Mouse (Mus musculus) neural tube, embryonic 11.5 days (tissue): ENCODE results near the gene Shox2. TPM values are rescaled to one million over a fixed set of nuclear protein-coding genes. Genes with fewer than 3 reads are reported as not detected.

ENCODE experiments used
- ATAC-seq: fragments of 200-750 bp; cut with Nextera tagmentation; 2 replicates; pipeline ENCODE4 v1.8.0; 2017; ENCODE audit warnings: moderate number of reproducible peaks, mild to moderate bottlenecking, moderate TSS enrichment, moderate library complexity; ENCODE audit not compliant: insufficient read depth, low FRiP score, low TSS enrichment
- DNase-seq: peaks from one replicate; pipeline ENCODE4 v3.0.0-alpha.2; 2015; ENCODE audit warnings: low spot score
- H3K27ac ChIP-seq: fragments of 300-500 bp; sonication (generic); 2 replicates; pipeline ENCODE4 v1.5.1; 2014; ENCODE audit warnings: low read depth, mild to moderate bottlenecking, low read length
- H3K27me3 ChIP-seq: fragments of 300-500 bp; sonication (generic); 2 replicates; pipeline ENCODE4 v1.6.1; 2014; ENCODE audit warnings: mild to moderate bottlenecking, low read length, mixed read lengths; ENCODE audit not compliant: control insufficient read depth, insufficient read depth
- H3K36me3 ChIP-seq: fragments of 300-500 bp; sonication (generic); 2 replicates; pipeline ENCODE4 v1.6.1; 2014; ENCODE audit warnings: mild to moderate bottlenecking, low read length, moderate library complexity, mixed read lengths; ENCODE audit not compliant: control insufficient read depth, insufficient read depth
- H3K4me1 ChIP-seq: fragments of 300-500 bp; sonication (generic); 2 replicates; pipeline ENCODE4 v1.6.1; 2014; ENCODE audit warnings: low read length, mixed read lengths; ENCODE audit not compliant: control insufficient read depth, insufficient read depth
- H3K4me2 ChIP-seq: fragments of 300-500 bp; sonication (generic); 2 replicates; pipeline ENCODE4 v1.6.1; 2014; ENCODE audit warnings: low read depth, mild to moderate bottlenecking, moderate library complexity
- H3K4me3 ChIP-seq: fragments of 300-500 bp; sonication (generic); 2 replicates; pipeline ENCODE4 v1.5.1; 2014; ENCODE audit warnings: low read depth, low read length
- H3K9ac ChIP-seq: fragments of 300-500 bp; sonication (generic); 2 replicates; pipeline ENCODE4 v1.6.1; 2014; ENCODE audit warnings: mild to moderate bottlenecking, low read length
- H3K9me3 ChIP-seq: fragments of 300-500 bp; sonication (generic); 2 replicates; pipeline ENCODE4 v1.6.1; 2016; ENCODE audit warnings: low read length; ENCODE audit not compliant: control insufficient read depth
- WGBS: fragments of 180-500 bp; shearing (Covaris S2); extraction: QIAGEN DNeasy Blood & Tissue Kit; methylation state at CpG from one replicate; pipeline ENCODE4 v1.1.7; 2014; 5-methylcytosine and 5-hydroxymethylcytosine counted together
- polyA plus RNA-seq: library from polyadenylated mRNA; unstranded; fragments of >200 nt; fragmentation: Nextera tagmentation; extraction: Ambion mirVana; gene quantifications from 2 replicates; pipeline ENCODE4 v1.2.1, GENCODE M21; 2014

Gene Shox2
- polyA plus RNA-seq, 1 experiment from 2014 or later, result 20.9 TPM

DNA sequence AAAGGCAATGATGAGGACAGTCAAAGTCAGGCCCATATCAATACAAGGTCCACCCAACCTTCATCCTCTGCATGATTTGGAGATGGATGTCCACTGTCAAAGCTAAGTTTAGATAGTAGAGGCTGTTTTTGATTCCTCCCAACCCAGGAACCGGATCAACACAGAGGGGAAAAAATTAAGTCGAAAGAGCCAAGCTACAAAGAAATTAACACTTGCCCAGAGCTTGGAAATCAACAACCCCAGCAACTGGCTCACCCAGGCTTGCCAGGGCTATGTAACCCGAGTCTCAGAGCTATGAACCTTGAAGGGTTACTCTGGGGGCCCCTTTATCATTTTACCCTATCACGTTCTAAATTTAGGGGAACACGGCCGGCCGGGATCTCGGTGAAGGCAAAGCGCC is 2.1 kb downstream of the Shox2 start:
- Histone ChIP-seq H3K27me3 (peaks cover 86% of the 10 kb centered on the region), H3K9ac (no peak overlapping the region), H3K27ac (no peak overlapping the region), H3K4me3 (peak overlapping the region; percentile 6), H3K4me2 (no peak overlapping the region), H3K9me3 (no peaks in the 10 kb centered on the region), H3K36me3 (no peaks in the 10 kb centered on the region), H3K4me1 (peaks cover 3% of the 10 kb centered on the region; the same call in 1 of the 2 replicates)
- DNase-seq (no peak), ATAC-seq (no peak)
- WGBS, result 3% methylated on average over 9 of the region's 9 CpGs

DNA sequence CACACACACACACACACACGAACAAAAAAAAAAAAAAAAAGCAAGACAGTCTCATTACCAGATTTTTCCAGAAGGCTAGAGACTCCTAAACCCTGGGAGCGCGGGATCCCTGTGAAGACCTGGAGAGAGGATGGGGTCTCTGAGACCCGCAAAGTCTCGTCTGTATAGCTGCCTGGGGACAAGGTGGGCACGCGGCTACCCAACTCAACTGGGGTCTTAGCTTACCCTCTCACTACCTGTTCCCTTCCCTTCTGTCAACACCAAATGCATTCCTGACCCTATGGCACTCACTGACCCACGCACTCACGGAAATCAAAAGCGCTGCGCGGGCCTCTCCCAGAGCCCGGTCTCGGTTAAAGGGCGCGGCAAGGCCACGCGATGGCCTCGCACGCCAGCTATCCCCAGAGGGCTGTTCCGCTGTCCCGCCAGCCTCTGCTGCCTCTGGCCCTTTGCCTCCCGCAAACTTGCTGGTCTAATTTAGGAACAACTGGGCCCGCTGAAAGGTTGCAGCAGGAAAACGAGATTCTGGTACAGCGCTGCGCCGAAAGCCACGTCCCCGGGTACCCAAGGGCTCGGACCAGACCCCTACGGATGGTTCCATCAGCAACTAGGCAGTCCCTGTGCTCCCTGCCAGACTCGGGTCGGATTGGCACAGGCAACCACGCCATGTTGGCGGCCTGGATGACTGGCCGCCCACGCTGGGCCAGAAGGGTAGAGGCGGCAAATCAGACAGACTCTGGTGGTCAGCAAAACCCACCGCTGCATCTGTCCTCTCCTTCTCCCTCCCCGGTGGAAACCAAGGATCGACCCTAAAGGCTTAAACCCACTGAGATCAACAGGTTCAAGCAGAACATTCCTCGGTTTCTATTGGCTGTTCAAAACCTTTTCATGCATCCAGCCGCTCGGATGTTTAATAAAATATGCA is 2.9 kb downstream of the Shox2 start:
- Histone ChIP-seq H3K4me2 (peak overlapping the region; percentile 30), H3K27ac (no peak overlapping the region), H3K27me3 (peaks cover 86% of the 10 kb centered on the region), H3K36me3 (no peaks in the 10 kb centered on the region), H3K4me1 (peaks cover 3% of the 10 kb centered on the region; the same call in 1 of the 2 replicates), H3K4me3 (peak overlapping the region; percentile 19; the same call in 1 of the 2 replicates), H3K9ac (peak overlapping the region; percentile 37; the same call in 1 of the 2 replicates), H3K9me3 (no peaks in the 10 kb centered on the region)
- DNase-seq (peak; percentile 53), ATAC-seq (no peak)
- WGBS, result under 1% methylated on average over 45 of the region's 45 CpGs

DNA sequence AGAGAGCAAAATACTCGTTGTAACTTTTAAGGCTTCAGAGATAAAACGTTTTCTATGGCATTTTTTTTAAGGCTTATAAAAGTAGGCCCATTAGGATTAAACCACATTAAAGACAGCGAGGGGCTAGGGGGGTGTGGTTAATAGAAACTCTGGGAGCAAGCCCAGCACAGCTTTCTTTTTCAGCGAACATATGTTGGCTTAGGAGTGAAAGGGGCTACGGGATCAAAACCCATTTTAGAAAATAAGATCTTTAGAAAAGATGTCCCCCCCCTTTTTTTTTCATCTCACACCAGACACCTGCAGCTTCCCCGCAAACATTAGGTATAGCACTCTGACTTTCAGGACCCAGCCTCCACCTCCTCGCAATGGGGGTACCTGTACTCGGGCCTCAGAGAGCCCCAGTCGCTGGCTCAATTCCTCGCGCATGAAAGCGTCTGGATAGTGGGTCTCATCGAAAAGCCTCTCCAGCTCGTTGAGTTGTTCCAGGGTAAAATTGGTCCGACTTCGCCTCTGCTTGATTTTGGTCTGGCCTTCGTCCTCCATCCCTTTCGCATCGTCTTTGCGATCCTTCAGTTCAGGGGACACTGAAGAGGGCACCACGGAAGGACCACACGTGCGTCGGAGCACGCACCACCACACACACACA is 3.6 kb downstream of the Shox2 start:
- Histone ChIP-seq H3K4me3 (peak overlapping the region; percentile 19; the same call in 1 of the 2 replicates), H3K4me1 (peaks cover 3% of the 10 kb centered on the region; the same call in 1 of the 2 replicates), H3K9me3 (no peaks in the 10 kb centered on the region), H3K4me2 (no peak overlapping the region; the same call in 1 of the 2 replicates), H3K27me3 (peaks cover 89% of the 10 kb centered on the region), H3K36me3 (no peaks in the 10 kb centered on the region), H3K9ac (no peak overlapping the region), H3K27ac (no peak overlapping the region)
- peak; percentile 47 for DNase-seq
- WGBS, result under 1% methylated on average over 25 of the region's 25 CpGs
- no peak for ATAC-seq

DNA sequence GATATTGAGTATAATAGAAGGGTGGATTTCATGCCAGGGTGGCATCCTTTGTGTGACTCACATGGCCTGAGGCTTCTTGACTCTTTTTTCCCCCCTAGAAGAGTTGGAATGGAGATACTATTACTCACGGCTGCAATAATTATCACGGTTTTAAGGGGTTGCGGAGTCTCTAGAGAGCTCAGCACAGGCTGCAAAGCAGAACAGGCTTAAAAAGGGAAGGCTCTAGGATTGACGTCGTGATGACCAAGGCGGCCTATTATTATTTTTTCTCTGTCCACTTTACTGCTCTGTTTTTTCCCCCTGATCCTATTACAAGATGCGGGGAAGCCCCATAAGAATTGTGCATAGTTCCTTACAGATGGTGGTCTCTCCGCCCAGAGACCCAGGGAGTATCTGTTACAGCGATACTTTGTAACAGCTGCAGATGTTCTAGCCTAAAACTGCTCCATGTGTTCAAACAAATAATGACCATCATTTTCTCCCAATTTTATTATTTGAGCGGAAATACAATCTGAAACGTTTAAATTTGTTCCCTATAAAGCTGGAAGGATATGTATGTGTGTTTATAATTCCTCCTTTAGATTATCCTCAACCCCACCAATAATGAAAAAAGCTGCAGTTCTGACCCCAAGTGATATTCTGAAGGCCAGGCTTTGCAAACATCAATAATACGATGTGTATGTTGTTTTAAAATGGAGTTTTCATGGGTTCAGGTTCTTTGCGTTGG is 4.5 kb downstream of the Shox2 start:
- no peak overlapping the region for H3K9ac ChIP-seq
- peaks cover 88% of the 10 kb centered on the region for H3K27me3 ChIP-seq
- H3K9me3 ChIP-seq, result no peaks in the 10 kb centered on the region
- no peaks in the 10 kb centered on the region for H3K4me1 ChIP-seq
- H3K4me2 ChIP-seq, result no peak overlapping the region
- H3K27ac ChIP-seq, result no peak overlapping the region
- no peaks in the 10 kb centered on the region for H3K36me3 ChIP-seq
- DNase-seq (peak; percentile 40), ATAC-seq (no peak)
- H3K4me3 ChIP-seq, result no peak overlapping the region
- 2% methylated on average over 13 of the region's 13 CpGs for WGBS

DNA sequence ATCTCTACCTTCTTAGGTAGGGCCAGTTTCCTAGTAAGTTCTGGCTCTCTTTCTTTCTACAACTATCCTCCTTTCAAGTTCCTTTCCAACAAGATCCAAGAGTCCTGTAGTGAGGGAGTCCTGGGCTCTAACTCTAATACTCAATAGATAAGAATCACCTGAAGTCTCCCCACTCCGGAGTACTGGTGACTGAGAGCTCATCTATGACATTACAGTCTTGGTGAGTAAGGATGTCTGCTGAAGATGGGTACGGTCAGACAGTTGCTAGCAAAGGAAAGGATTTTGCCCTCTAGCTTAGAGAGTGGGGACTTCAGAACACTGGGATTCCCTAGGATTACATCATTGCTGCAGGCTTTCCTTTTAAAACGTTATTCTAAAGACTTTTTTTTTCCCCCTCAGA is 7.1 kb downstream of the Shox2 start:
- H3K27me3 ChIP-seq, result peaks cover 86% of the 10 kb centered on the region
- no peak overlapping the region for H3K9ac ChIP-seq
- H3K4me1 ChIP-seq, result peaks cover 8% of the 10 kb centered on the region
- no peak overlapping the region for H3K4me2 ChIP-seq
- no peak overlapping the region for H3K4me3 ChIP-seq
- no peaks in the 10 kb centered on the region for H3K9me3 ChIP-seq
- no peak overlapping the region for H3K27ac ChIP-seq
- DNase-seq (no peak), ATAC-seq (no peak)
- no peaks in the 10 kb centered on the region for H3K36me3 ChIP-seq
- WGBS, result 15% methylated on average over 3 of the region's 3 CpGs

DNA sequence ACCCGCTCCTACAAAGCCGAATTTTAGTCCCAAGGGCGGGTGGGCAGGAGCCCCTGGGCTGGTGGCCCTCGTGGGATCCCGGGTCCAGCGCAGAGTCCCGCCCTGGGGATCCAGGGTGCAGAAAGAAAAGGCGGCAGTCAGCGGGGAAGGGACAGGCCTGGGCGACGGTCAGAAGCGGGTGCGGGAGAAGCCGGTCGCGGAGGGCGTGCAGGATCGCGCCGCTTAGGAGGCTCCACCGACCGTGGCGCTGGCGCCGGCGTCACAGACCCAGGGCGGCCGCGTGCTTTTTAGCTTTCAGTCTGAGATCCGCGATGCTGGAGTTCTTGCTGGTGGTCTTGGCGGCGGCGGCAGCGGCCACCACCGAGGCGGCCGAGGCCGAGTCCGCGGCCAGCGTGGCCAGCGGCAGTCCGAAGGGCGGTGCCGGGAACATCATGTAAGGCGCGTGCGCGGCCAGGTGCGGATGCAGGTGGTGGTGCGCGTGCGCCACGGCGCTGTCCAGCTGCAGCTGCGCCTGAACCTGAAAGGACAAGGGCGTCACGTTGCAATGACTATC is 8.1 kb downstream of the Shox2 start:
- Histone ChIP-seq H3K4me1 (peaks cover 8% of the 10 kb centered on the region), H3K27ac (0 out of 2 replicates have a peak overlapping the region, but pooled peaks have one; percentile 20), H3K4me3 (peak overlapping the region; percentile 36), H3K4me2 (peak overlapping the region; percentile 74), H3K9ac (peak overlapping the region; percentile 42), H3K9me3 (no peaks in the 10 kb centered on the region), H3K27me3 (peaks cover 80% of the 10 kb centered on the region), H3K36me3 (no peaks in the 10 kb centered on the region)
- peak; percentile 68 for DNase-seq
- WGBS, result 0% methylated on average over 59 of the region's 59 CpGs
- peak; percentile 67 for ATAC-seq

DNA sequence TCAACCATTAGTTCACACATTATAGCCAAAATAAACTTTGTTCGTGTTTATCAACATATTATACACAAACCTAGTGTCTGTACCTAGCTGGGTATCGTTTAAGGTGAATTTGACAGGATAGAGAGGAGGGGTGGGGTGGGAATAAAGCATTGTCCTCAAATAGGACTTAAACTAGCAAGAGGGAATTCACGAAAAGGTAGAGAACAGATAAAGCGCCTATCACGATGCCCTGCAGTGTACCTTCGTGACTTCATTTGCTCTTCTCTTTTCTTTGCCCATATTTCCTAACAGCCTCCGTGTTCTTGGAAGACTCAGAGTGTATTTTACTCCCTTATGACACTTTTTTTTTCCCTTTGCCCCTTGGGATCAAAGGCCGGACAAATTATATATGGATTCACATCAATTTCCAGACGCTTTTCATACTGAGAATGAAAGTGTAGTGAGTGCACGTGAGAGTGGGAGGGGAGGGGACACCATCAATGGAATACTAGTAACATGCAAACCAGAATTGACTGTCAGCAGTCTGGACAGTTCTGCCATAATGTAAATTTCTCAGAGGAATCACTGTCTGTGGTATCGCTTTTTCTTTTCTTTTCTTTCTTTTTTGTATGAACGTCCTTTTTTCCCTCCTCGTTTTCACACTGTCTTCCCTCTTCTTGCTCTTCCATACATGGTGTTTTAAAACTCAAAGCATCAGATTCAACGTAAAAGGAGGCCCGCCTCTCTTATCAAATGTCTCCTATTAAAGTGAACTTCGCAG is 9.2 kb downstream of the Shox2 start:
- WGBS, result 2% methylated on average over 16 of the region's 16 CpGs
- H3K27ac ChIP-seq, result no peak overlapping the region

More for the DNA sequence above, 9.2 kb downstream of the Shox2 start:
- Histone ChIP-seq H3K36me3 (no peaks in the 10 kb centered on the region), H3K4me2 (no peak overlapping the region), H3K4me3 (no peak overlapping the region), H3K4me1 (peaks cover 8% of the 10 kb centered on the region), H3K27me3 (peaks cover 74% of the 10 kb centered on the region), H3K9me3 (no peaks in the 10 kb centered on the region), H3K9ac (no peak overlapping the region)
- ATAC-seq, result no peak
- DNase-seq, result no peak
